Mouse (Mus musculus) erythroblast, embryonic 14.5 days (primary cell): ENCODE measurements around the gene Itga7.

Experiments used
- GATA1 ChIP-seq: IDR thresholded peaks from 2 replicates; pipeline ENCODE4 v1.6.1; 2012; ENCODE audit warnings: low read length, inconsistent platforms, mixed read lengths
- TAL1 ChIP-seq: IDR thresholded peaks from 3 replicates; pipeline ENCODE4 v1.6.1; 2012; ENCODE audit warnings: low read length, inconsistent platforms, mixed read lengths

GRCm38 (mm10) chr10:128935826-128936440, 2.3 kb downstream of the Itga7 start:
- TF ChIP-seq GATA1 (no peak), TAL1 (no peak)
